Mouse (Mus musculus): Measurements from ENCODE around the gene Arf6.

GRCm38 (mm10) chr12:69384606-69385005 is 12.7 kb downstream of the Arf6 start:
- no peak for TF ChIP-seq CTCF (IDR thresholded peaks at IDR 0.05; ENCODE audit: low read depth)
- no peak for TF ChIP-seq EP300 (IDR thresholded peaks at IDR 0.05; ENCODE audit: low read depth)

Data from liver, embryonic 14.5 days (tissue).